ENCODE assay signal across 14 mouse cellular contexts in genomic region chr11:97560210-97560963, GRCm38 (mm10). TPM values are rescaled to one million over a fixed set of nuclear protein-coding genes. Genes with fewer than 3 reads are reported as not detected.
DNase-seq lines count a peak whose midpoint lies in the region; ATAC-seq and TF ChIP-seq lines count a peak whose summit lies in the region.
"Had no signal": no experiment of that assay in that cellular context is flagged by ENCODE, and none has a peak within 500 bp of the region (broad histone marks: within the 10 kb centered on the region; RNA-seq: fewer than 3 reads in every experiment).

No protein-coding gene starts in this region.

- no peak overlapping the region for H3K4me3 ChIP-seq in kidney, embryonic 16.5 days (ENCODE audit: low read length)
- no peak overlapping the region for H3K4me3 ChIP-seq in kidney, embryonic 14.5 days (ENCODE audit: low read length)
- H3K4me3 ChIP-seq in hindbrain, embryonic 15.5 days: no peak overlapping the region
- no peak overlapping the region for H3K4me3 ChIP-seq in olfactory bulb, adult 2 months (ENCODE audit: insufficient read depth, low read depth, low read length)
- H3K4me3 ChIP-seq: intestine, embryonic 15.5 days; liver, embryonic 13.5 days had no signal

- no peak for ATAC-seq in kidney, embryonic 16.5 days (ENCODE audit: low FRiP score, low TSS enrichment)
- ATAC-seq in kidney, embryonic 14.5 days (ENCODE audit: low FRiP score, low TSS enrichment): no peak
- no peak for ATAC-seq in hindbrain, embryonic 15.5 days (ENCODE audit: low FRiP score, low read depth)
- ATAC-seq: intestine, embryonic 15.5 days; Patski had no signal

- TF ChIP-seq CTCF in olfactory bulb, adult 2 months (IDR thresholded peaks at IDR 0.05; ENCODE audit: insufficient read depth, low read depth, low read length): no peak

- H3K36me3 ChIP-seq in kidney, embryonic 16.5 days (ENCODE audit: insufficient read depth, low read length): no peaks in the 10 kb centered on the region
- no peaks in the 10 kb centered on the region for H3K36me3 ChIP-seq in kidney, embryonic 14.5 days (ENCODE audit: control insufficient read depth, insufficient read depth, low read length)
- no peaks in the 10 kb centered on the region for H3K36me3 ChIP-seq in hindbrain, embryonic 15.5 days
- H3K36me3 ChIP-seq: intestine, embryonic 15.5 days; liver, embryonic 13.5 days had no signal

- no peak overlapping the region for H3K27ac ChIP-seq in kidney, embryonic 16.5 days (ENCODE audit: low read length)
- H3K27ac ChIP-seq in kidney, embryonic 14.5 days (ENCODE audit: low read depth, low read length): no peak overlapping the region
- H3K27ac ChIP-seq in hindbrain, embryonic 15.5 days (replicated peaks): peak overlapping the region; percentile 22; the same call in 1 of the 2 replicates
- H3K27ac ChIP-seq in olfactory bulb, adult 2 months (ENCODE audit: insufficient read depth, low read depth, low read length): peak overlapping the region; percentile 85
- H3K27ac ChIP-seq: intestine, embryonic 15.5 days; liver, embryonic 13.5 days had no signal

- no peaks in the 10 kb centered on the region for H3K9me3 ChIP-seq in kidney, embryonic 16.5 days (ENCODE audit: low read length)
- H3K9me3 ChIP-seq in kidney, embryonic 14.5 days (ENCODE audit: control insufficient read depth, low read length): no peaks in the 10 kb centered on the region
- H3K9me3 ChIP-seq in hindbrain, embryonic 15.5 days: no peaks in the 10 kb centered on the region
- H3K9me3 ChIP-seq: intestine, embryonic 15.5 days; liver, embryonic 13.5 days had no signal

- H3K4me2 ChIP-seq in kidney, embryonic 16.5 days (replicated peaks; ENCODE audit: low read depth, low read length): no peak overlapping the region
- no peak overlapping the region for H3K4me2 ChIP-seq in kidney, embryonic 14.5 days (replicated peaks; ENCODE audit: low read depth, low read length)
- H3K4me2 ChIP-seq in hindbrain, embryonic 15.5 days: no peak overlapping the region
- H3K4me2 ChIP-seq: intestine, embryonic 15.5 days; liver, embryonic 13.5 days had no signal

- DNase-seq in testis, postnatal 10 days (ENCODE audit: low spot score): peak; percentile 42
- DNase-seq in testis, postnatal 14 days (ENCODE audit: low spot score): no peak
- DNase-seq in urinary bladder, adult 2 months (ENCODE audit: low spot score): no peak
- no peak for DNase-seq in ovary, postnatal 10 days (ENCODE audit: low spot score)
- DNase-seq: gastrocnemius, postnatal 25 days; kidney, postnatal 25 days; liver, embryonic 13.5 days had no signal

- no peak for TF ChIP-seq POLR2A in olfactory bulb, adult 2 months (IDR thresholded peaks at IDR 0.05; ENCODE audit: insufficient read depth, low read depth, low read length)

- H3K27me3 ChIP-seq in kidney, embryonic 16.5 days (ENCODE audit: insufficient read depth, low read length): peaks cover 23% of the 10 kb centered on the region
- H3K27me3 ChIP-seq in kidney, embryonic 14.5 days (ENCODE audit: control insufficient read depth, insufficient read depth, low read length): peaks cover 13% of the 10 kb centered on the region
- no peaks in the 10 kb centered on the region for H3K27me3 ChIP-seq in hindbrain, embryonic 15.5 days

- peak overlapping the region; percentile 17; the same call in 1 of the 2 replicates for H3K9ac ChIP-seq in kidney, embryonic 16.5 days (replicated peaks; ENCODE audit: low read length)
- no peak overlapping the region for H3K9ac ChIP-seq in kidney, embryonic 14.5 days (ENCODE audit: low read depth, low read length)
- 0 out of 2 replicates have a peak overlapping the region, but pooled peaks have one; percentile 1 for H3K9ac ChIP-seq in hindbrain, embryonic 15.5 days
- H3K9ac ChIP-seq: intestine, embryonic 15.5 days; liver, embryonic 13.5 days had no signal

- peaks cover 43% of the 10 kb centered on the region for H3K4me1 ChIP-seq in kidney, embryonic 16.5 days (ENCODE audit: insufficient read depth, low read length)
- H3K4me1 ChIP-seq in kidney, embryonic 14.5 days (ENCODE audit: control insufficient read depth, insufficient read depth, low read length): peaks cover 23% of the 10 kb centered on the region
- H3K4me1 ChIP-seq in hindbrain, embryonic 15.5 days (replicated peaks): peaks cover 82% of the 10 kb centered on the region
- H3K4me1 ChIP-seq in olfactory bulb, adult 2 months (ENCODE audit: control insufficient read depth, insufficient read depth, low read length): peaks cover 86% of the 10 kb centered on the region
- H3K4me1 ChIP-seq: intestine, embryonic 15.5 days had no signal

- WGBS in kidney, embryonic 16.5 days: 38% methylated on average over 17 of the region's 17 CpGs
- 30% methylated on average over 17 of the region's 17 CpGs for WGBS in kidney, embryonic 14.5 days
- 33% methylated on average over 17 of the region's 17 CpGs for WGBS in hindbrain, embryonic 15.5 days
- WGBS in olfactory bulb, adult 2 months: 26% methylated on average over 17 of the region's 17 CpGs

RNA-seq across cellular contexts. Expression of gene Srcin1, which starts 15.6 kb away (rescaled TPM):
- polyA plus RNA-seq in kidney, embryonic 16.5 days (2015; fragmentation: Nextera tagmentation; extraction: Ambion mirVana): 1.0 and 1.1 TPM in 2 replicates
- 0.97 and 1.1 TPM in 2 replicates for polyA plus RNA-seq in kidney, embryonic 14.5 days (2014; fragmentation: Nextera tagmentation; extraction: Ambion mirVana)
- polyA plus RNA-seq in hindbrain, embryonic 15.5 days (2015; fragmentation: Nextera tagmentation; extraction: Ambion mirVana): 11.9 TPM in 2 replicates
- not detected in 2 replicates for polyA plus RNA-seq in olfactory bulb, adult 2 months (2012; ENCODE audit: insufficient read depth, insufficient read length, low replicate concordance, missing spikeins)
- polyA plus RNA-seq in urinary bladder, adult 2 months (2012; rRNA removed): 1.4 and 1.6 TPM in 2 replicates
- polyA plus RNA-seq: heart, postnatal 0 days; liver, embryonic 13.5 days had no signal

Comparison
In these comparisons a context has a peak if more than half of its experiments do, and no peak if none do; other contexts are left out.
1. H3K27ac ChIP-seq: peak in hindbrain, embryonic 15.5 days (single experiment) and olfactory bulb, adult 2 months (single experiment); none in kidney, embryonic 16.5 days (single experiment) and kidney, embryonic 14.5 days (single experiment).